Mouse (Mus musculus): Measurements from ENCODE around the gene Lrp11.

- TF ChIP-seq CTCF (IDR thresholded peaks at IDR 0.05; ENCODE audit: low read depth) (no peak), EP300 (IDR thresholded peaks at IDR 0.05; ENCODE audit: low read depth) (no peak)
These were observed 56.3 kb downstream of the Lrp11 start for GRCm38 (mm10) chr10:7645911-7646310.

Measured in heart, postnatal 0 days (tissue).